Mouse (Mus musculus): ENCODE measurements around the gene Spsb1.

- no peak for TF ChIP-seq CTCF (IDR thresholded peaks at IDR 0.05; ENCODE audit: low read depth, low read length)
- TF ChIP-seq TAL1 (conservative IDR thresholded peaks at IDR 0.05; ENCODE audit: low read depth, low read length): no peak
- TF ChIP-seq POLR2AphosphoS5 (IDR thresholded peaks at IDR 0.05; ENCODE audit: insufficient replicate concordance, low read depth, low read length): no peak
- no peak for TF ChIP-seq GATA1 (IDR thresholded peaks at IDR 0.05; ENCODE audit: borderline replicate concordance, low read length)
- no peak for TF ChIP-seq GATA2 (IDR thresholded peaks at IDR 0.05; ENCODE audit: borderline replicate concordance, low read depth, low read length)
Observed at GRCm38 (mm10) chr4:149864395-149864794, 90.4 kb downstream of the Spsb1 start.

All from G1E (cell line).